23 mouse cellular contexts compared by ENCODE assay signal in the genomic region with DNA sequence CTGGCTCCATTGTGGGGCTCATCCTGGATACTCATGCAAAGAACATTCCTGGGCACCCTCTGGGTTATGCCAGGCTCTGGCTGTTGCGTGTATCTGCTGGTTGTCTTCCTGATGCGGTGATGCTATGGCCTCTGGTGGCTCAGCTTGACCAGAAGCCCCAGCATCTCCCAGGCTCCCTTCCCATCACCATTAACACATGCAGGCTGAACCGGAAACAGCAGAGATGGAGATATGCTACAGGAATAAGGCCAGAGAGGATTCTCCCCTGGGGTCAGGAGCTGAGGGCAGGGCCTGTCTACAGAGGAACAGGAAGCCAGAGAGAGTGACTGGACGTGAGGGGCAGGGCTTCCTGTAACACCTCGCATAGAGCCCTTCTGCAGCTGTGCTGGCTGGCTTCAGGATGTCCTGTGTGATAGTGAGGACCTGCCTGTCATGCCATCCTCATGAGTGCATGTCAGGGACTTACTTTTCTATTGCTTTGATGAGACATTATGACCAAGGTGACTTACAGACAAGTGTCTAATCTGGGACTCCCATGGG. TPM values are rescaled to one million over a fixed set of nuclear protein-coding genes. Genes with fewer than 3 reads are reported as not detected.
A peak's percentile ranks its signal among the peaks of the same experiment; 100 is the strongest.
DNase-seq lines count a peak whose midpoint lies in the region; ATAC-seq and TF ChIP-seq lines count a peak whose summit lies in the region.
"Had no signal": no experiment of that assay in that cellular context is flagged by ENCODE, and none has a peak within 500 bp of the region (broad histone marks: within the 10 kb centered on the region; RNA-seq: fewer than 3 reads in every experiment).

No protein-coding gene starts in this region.

- peak; percentile 36 for DNase-seq in adrenal gland, adult 2 months
- no peak for DNase-seq in adrenal gland, postnatal 10 days
- peak; percentile 35 for DNase-seq in heart, postnatal 4 days
- no peak for DNase-seq in heart, embryonic 10.5 days (ENCODE audit: low spot score)
- DNase-seq in lung, postnatal 0 days (ENCODE audit: low spot score), result peak; percentile 53
- DNase-seq in lung, postnatal 36 days, result no peak
- DNase-seq: cerebellum, adult 11 months; cerebellum, postnatal 10 days; gastrocnemius, postnatal 25 days; kidney, adult 8-10 months; layer of hippocampus, adult 9-11 months; lung, postnatal 14 days; midbrain, embryonic 14.5 days; right cerebral cortex, adult 18-20 months; right cerebral cortex, postnatal 4 days; thymus, postnatal 36 days had no signal

- peak; percentile 35; the same call in 1 of the 2 replicates for TF ChIP-seq EP300 in lung, postnatal 0 days (IDR thresholded peaks at IDR 0.05)

- H3K27ac ChIP-seq in heart, embryonic 10.5 days, result no peak overlapping the region
- H3K27ac ChIP-seq in lung, postnatal 0 days (ENCODE audit: low read length), result no peak overlapping the region
- H3K27ac ChIP-seq: embryonic facial prominence, embryonic 12.5 days; hindbrain, postnatal 0 days; limb, embryonic 13.5 days; neural tube, embryonic 12.5 days had no signal

- WGBS in heart, embryonic 10.5 days, result 56% methylated on average over 5 of the region's 5 CpGs
- WGBS in lung, postnatal 0 days, result 75% methylated on average over 5 of the region's 5 CpGs

- H3K4me2 ChIP-seq in lung, postnatal 0 days (replicated peaks; ENCODE audit: low read depth, low read length), result no peak overlapping the region
- H3K4me2 ChIP-seq: embryonic facial prominence, embryonic 12.5 days; limb, embryonic 13.5 days; neural tube, embryonic 12.5 days had no signal

- H3K9ac ChIP-seq in lung, postnatal 0 days (replicated peaks; ENCODE audit: low read depth), result no peak overlapping the region
- H3K9ac ChIP-seq: embryonic facial prominence, embryonic 12.5 days; limb, embryonic 13.5 days; neural tube, embryonic 12.5 days had no signal

- H3K9me3 ChIP-seq in heart, embryonic 10.5 days, result no peaks in the 10 kb centered on the region
- H3K9me3 ChIP-seq in lung, postnatal 0 days (ENCODE audit: low read length), result no peaks in the 10 kb centered on the region
- H3K9me3 ChIP-seq in megakaryocyte, embryonic 14.5 days, result peaks cover 11% of the 10 kb centered on the region
- H3K9me3 ChIP-seq: embryonic facial prominence, embryonic 12.5 days; limb, embryonic 13.5 days; neural tube, embryonic 12.5 days had no signal

- peaks cover 69% of the 10 kb centered on the region for H3K4me1 ChIP-seq in heart, embryonic 10.5 days
- H3K4me1 ChIP-seq in lung, postnatal 0 days (ENCODE audit: insufficient read depth, low read depth, low read length), result peaks cover 16% of the 10 kb centered on the region
- H3K4me1 ChIP-seq in megakaryocyte, embryonic 14.5 days, result peaks cover 86% of the 10 kb centered on the region

- H3K27me3 ChIP-seq in heart, embryonic 10.5 days (ENCODE audit: insufficient read depth, poor library complexity, severe bottlenecking), result peaks cover 8% of the 10 kb centered on the region; the same call in 1 of the 2 replicates
- no peaks in the 10 kb centered on the region for H3K27me3 ChIP-seq in lung, postnatal 0 days (replicated peaks; ENCODE audit: insufficient read depth, low read length)
- H3K27me3 ChIP-seq in megakaryocyte, embryonic 14.5 days (replicated peaks), result peaks cover 25% of the 10 kb centered on the region
- H3K27me3 ChIP-seq: embryonic facial prominence, embryonic 12.5 days; limb, embryonic 13.5 days; neural tube, embryonic 12.5 days had no signal

- no peak for TF ChIP-seq CTCF in lung, postnatal 0 days (IDR thresholded peaks at IDR 0.05)

- peak; percentile 25; the same call in 1 of the 2 replicates for ATAC-seq in lung, postnatal 0 days
- no peak for ATAC-seq in inflammation-experienced regulatory T-cells, adult 6 months
- ATAC-seq: CD4-positive, CD25-positive, alpha-beta regulatory T cell, adult 4 months; hindbrain, postnatal 0 days had no signal

- no peaks in the 10 kb centered on the region for H3K36me3 ChIP-seq in heart, embryonic 10.5 days
- H3K36me3 ChIP-seq in lung, postnatal 0 days (ENCODE audit: insufficient read depth, low read length), result no peaks in the 10 kb centered on the region
- no peaks in the 10 kb centered on the region for H3K36me3 ChIP-seq in megakaryocyte, embryonic 14.5 days (replicated peaks; ENCODE audit: low read length)
- H3K36me3 ChIP-seq: embryonic facial prominence, embryonic 12.5 days; limb, embryonic 13.5 days; neural tube, embryonic 12.5 days had no signal

- H3K4me3 ChIP-seq in heart, embryonic 10.5 days, result no peak overlapping the region
- no peak overlapping the region for H3K4me3 ChIP-seq in lung, postnatal 0 days (ENCODE audit: low read depth, low read length)
- H3K4me3 ChIP-seq in megakaryocyte, embryonic 14.5 days (replicated peaks), result peak overlapping the region; percentile 51
- H3K4me3 ChIP-seq: embryonic facial prominence, embryonic 12.5 days; limb, embryonic 13.5 days; neural tube, embryonic 12.5 days had no signal

RNA-seq across cellular contexts. Expression of a gene that starts 1.2 kb away (rescaled TPM):
- total RNA-seq in adrenal gland, adult 2 months (2021), result 10 to 100 TPM; 13.8 to 19.5 TPM
- polyA plus RNA-seq in adrenal gland, adult 2 months (2012; rRNA removed), result 10.5 and 11.3 TPM in 2 replicates
- 10 to 100 TPM; 13.9 to 22.1 TPM for total RNA-seq in adrenal gland, postnatal 10 days (2021)
- total RNA-seq in heart, postnatal 4 days (2021), result 10 to 100 TPM; 30.1 to 33.6 TPM
- polyA plus RNA-seq in heart, embryonic 10.5 days (2016; fragmentation: Nextera tagmentation; extraction: Ambion mirVana), result 9.6 and 11.6 TPM in 2 replicates
- 9.9 and 11.1 TPM in 2 replicates for polyA plus RNA-seq in lung, postnatal 0 days (2015; fragmentation: Nextera tagmentation; extraction: Ambion mirVana)
- polyA plus RNA-seq in megakaryocyte, embryonic 14.5 days (2012; ENCODE audit: insufficient read depth, low replicate concordance), result 2.2 and 5.0 TPM in 2 replicates
- polyA plus RNA-seq in inflammation-experienced regulatory T-cells, adult 6 months (2017; shearing (Covaris generic)), result 10 to 100 TPM; 13.4 to 26.0 (median 22.9) TPM

RNA-seq across cellular contexts. Expression of a gene that starts 22.7 kb away (rescaled TPM):
- total RNA-seq in adrenal gland, adult 2 months (2021), result 1 to 10 TPM; 4.7 to 7.7 TPM
- polyA plus RNA-seq in adrenal gland, adult 2 months (2012; rRNA removed), result 1.2 and 1.8 TPM in 2 replicates
- 1 to 10 TPM; 4.4 to 6.5 TPM for total RNA-seq in adrenal gland, postnatal 10 days (2021)
- total RNA-seq in heart, postnatal 4 days (2021), result 10 to 100 TPM; 20.0 to 21.3 TPM
- polyA plus RNA-seq in heart, embryonic 10.5 days (2016; fragmentation: Nextera tagmentation; extraction: Ambion mirVana), result 1.3 and 2.3 TPM in 2 replicates
- 2.1 and 2.2 TPM in 2 replicates for polyA plus RNA-seq in lung, postnatal 0 days (2015; fragmentation: Nextera tagmentation; extraction: Ambion mirVana)
- 0.02 and 2.1 TPM in 2 replicates for polyA plus RNA-seq in megakaryocyte, embryonic 14.5 days (2012; ENCODE audit: insufficient read depth, low replicate concordance)
- polyA plus RNA-seq in inflammation-experienced regulatory T-cells, adult 6 months (2017; shearing (Covaris generic)), result 1 to 10 TPM; 4.4 to 5.0 (median 4.7) TPM

Comparison
In these comparisons a context has a peak if more than half of its experiments do, and no peak if none do; other contexts are left out.
1. DNase-seq: peak in adrenal gland, adult 2 months (single experiment), heart, postnatal 4 days (single experiment) and lung, postnatal 0 days (single experiment); none in adrenal gland, postnatal 10 days (single experiment), heart, embryonic 10.5 days (single experiment) and lung, postnatal 36 days (single experiment).